Mouse (Mus musculus): ENCODE measurements around the gene Ak1.

The Ak1 gene

DNA sequence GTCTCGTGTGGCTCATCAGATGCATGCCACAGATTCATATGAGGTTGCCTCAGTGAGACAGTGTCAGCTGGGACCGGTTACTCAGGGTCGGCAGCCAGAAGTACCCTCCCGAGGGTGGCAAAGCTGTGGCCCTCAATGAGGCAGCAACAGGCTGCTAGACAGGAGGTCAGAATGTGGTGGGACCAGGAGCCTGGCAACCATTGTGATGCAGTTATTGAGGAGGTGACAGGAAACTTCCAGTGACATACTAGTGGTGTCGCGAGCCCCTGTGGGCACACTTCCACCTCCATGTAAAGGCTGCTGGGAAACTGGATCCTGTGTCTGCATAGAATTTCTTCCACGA is at the start of gene Ak1:
TSS of gene Ak1 (plus strand) at position 242 of the 343 bp plus-strand sequence.
- no peak for DNase-seq (ENCODE audit: low read depth)

DNA sequence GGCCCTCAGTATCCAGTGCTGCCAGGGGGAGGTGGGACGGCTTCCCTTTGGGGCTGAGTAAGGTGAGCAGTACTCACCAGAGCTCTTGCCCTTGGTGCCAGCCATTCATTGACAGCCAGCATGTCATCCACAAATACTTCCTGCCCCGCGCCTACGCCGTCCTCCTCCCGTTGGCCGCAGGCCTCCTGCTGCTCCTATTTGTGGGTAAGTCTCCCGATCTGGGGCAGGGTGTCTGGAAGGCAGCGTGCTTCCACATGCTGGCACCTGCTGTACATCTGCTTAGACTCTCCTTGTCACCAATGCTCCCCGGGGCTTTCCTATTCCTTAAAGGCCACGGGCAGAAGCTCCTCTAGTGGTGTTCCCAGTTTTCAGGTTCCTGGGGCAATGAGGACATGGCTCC is 49.4 kb upstream of the Ak1 start:
- no peak for DNase-seq (ENCODE audit: low read depth)

DNA sequence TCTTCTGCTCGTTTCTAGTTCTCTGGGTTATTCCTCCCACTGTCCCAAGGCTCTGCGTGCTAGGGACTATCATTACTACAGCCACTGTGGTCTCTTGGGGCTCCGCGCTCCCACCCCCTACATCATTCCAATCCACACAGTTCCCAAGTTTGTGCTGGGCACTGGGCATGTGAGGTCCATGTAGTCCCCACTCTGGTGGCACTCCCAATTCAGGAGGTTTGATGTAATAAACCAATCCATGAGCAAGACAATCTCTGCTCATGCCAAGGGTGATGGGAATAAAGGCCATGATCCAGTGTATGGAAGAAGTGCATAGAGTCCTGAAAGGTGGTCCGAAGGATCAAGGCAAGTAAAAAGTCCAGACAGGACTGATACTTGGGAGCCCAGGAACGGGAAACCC is 47.1 kb upstream of the Ak1 start, which contains the start of gene Pip5kl1:
TSS of gene Pip5kl1 (plus strand) at position 301 of the 400 bp plus-strand sequence.
- no peak for DNase-seq (ENCODE audit: low read depth)

DNA sequence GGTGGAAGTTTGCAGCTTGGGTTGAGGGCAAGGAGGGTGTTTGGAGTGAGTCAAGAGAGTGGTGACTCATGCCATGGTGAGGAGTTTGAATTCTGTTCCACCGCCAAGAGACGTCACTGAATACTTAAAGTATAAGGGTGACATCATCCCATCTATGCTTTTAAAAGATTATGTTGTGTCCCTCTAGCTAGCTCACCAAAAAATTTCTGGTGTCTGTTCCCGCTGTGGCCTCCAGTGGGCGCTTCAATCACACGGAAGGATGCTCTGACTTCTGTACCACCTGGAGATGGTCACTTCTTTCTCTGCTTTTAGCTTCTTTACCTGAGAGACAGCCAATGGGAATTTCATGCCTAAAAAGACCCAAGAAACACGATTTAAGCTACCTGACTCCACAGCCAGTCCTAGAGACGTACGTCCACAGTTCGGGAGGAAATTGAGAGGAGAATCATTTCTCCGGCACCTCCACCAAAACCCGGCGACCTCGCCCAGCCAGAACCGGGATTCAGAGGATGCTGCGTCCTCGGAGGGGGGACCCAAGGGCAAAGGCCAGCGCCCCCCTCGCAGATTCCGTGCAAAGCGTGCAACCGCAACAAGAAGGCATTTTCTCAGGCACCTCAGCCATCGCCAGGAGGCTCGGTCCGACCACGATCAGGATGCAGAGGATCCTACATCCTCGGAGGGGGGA is 46.5 kb upstream of the Ak1 start:
- no peak for DNase-seq (ENCODE audit: low read depth)

DNA sequence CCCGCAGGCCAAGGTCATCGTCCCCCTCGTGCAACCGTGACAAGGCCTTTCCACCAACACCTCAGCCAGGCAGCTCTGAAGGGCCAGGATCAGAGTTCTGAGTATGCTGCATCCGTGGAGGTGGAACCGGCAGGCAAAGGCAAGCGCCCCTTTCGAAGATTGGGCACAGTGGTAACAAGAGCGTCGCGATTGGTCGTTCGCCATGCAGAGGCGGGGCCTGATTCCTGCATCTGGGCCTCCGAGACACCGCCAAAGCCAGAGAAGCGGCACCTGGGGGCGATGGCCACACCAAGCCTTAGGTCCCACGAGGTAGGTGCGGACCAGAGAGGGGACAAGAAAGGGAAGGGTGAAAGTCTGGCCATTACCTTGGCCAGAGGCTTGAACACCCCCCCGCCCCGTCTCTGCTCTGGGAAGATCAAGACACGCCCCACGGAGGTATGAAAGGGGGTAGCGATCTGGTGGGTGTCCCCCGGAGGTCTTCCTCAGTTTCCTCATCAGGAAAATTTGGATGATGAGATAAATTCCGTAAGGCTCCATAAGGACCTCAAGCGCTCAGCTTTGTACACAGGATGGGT is 45.9 kb upstream of the Ak1 start, which contains the start of gene 9430097D07Rik:
TSS of gene 9430097D07Rik (minus strand) at position 99 of the 575 bp plus-strand sequence.
- no peak for DNase-seq (ENCODE audit: low read depth)

DNA sequence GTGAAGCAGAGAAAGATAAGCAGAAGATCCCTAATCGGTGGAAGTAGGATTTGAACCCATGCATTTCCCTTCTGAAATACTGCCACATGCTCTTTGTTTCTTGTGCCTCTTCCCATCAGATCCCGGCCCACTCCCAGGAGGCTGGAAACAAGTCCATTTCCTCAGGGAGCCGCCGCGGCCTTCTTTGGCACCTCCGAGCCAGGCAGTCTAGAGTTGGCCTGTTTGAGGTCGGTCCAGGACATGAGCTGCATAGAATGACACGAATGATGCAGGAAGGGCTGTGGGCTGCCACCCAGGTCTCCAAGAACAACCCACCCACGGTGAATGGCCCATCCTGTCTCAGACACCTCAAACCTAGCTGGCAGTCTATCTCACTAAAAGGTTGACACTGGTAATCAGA is 45.0 kb upstream of the Ak1 start:
- DNase-seq (ENCODE audit: low read depth), result no peak

DNA sequence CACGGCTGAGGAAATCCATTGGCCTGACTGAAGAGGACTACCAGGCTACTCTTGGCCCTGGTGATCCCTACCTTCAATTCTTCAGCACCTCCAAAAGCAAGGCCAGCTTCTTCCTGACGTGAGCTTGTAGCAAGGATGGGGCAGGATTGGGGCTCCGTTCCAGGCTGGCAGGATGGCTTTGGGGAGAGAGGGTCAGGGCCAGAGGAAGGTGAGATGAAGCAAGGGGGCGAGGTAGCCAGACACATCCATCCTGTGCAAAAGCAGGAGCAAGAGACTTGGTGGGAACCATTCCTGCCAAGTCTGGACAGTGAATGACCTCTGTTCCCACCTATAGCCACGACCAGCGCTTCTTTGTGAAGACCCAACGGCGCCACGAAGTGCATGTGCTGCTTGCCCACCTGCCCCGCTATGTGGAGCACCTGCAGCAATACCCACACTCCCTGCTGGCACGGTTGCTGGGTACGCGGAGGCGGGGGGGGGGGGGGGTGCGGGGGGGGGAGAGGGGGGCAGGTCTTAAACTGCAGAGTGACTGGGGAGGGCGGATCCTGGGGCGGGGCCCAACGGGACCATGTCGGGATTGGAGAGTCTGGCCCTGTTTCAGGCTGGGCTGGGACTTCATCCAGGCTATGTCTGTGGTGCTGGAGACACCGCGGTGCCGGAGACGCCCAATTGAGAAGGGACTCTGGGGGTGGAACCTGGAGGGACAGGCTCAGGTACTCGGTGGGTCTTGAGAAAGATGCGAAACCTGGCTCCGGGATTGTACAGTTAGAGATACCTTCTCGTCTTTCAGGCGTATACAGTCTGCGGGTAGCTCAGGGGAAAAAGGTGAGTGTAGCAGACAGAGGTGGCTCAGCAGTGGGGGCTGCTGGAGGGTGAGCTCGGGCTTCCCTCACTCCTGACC is 43.2 kb upstream of the Ak1 start:
- DNase-seq (ENCODE audit: low read depth), result no peak

DNA sequence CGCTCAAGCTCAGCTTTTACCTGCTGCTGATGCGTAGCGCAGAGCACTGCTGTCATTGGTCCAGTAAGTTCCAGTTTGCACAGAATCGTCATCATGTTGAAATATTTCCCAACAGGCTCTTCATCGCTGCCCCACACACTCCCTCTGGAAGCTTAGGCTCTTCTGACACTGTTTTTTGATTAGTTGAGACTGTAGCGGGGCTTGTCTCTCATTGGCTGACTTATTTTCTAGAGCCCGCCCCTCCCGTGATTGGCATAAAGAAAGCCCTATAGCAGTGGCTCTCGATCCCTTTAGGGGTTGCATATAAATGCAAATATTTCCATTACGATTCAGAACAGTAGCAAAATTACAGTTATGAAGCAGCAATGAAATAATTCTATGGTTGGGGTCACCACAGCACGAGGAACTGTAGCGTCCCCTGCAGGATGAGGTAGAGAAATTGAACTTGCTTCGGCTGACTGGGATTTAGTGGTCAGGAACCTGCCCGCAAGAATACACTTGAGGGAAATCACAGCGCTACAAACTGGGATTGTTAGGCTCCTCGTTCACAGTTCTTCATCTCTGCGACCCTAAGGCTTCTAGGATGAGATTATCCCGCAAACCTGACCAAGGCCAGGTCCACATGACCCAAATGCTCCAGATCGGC is 40.0 kb upstream of the Ak1 start:
- DNase-seq (ENCODE audit: low read depth), result no peak

DNA sequence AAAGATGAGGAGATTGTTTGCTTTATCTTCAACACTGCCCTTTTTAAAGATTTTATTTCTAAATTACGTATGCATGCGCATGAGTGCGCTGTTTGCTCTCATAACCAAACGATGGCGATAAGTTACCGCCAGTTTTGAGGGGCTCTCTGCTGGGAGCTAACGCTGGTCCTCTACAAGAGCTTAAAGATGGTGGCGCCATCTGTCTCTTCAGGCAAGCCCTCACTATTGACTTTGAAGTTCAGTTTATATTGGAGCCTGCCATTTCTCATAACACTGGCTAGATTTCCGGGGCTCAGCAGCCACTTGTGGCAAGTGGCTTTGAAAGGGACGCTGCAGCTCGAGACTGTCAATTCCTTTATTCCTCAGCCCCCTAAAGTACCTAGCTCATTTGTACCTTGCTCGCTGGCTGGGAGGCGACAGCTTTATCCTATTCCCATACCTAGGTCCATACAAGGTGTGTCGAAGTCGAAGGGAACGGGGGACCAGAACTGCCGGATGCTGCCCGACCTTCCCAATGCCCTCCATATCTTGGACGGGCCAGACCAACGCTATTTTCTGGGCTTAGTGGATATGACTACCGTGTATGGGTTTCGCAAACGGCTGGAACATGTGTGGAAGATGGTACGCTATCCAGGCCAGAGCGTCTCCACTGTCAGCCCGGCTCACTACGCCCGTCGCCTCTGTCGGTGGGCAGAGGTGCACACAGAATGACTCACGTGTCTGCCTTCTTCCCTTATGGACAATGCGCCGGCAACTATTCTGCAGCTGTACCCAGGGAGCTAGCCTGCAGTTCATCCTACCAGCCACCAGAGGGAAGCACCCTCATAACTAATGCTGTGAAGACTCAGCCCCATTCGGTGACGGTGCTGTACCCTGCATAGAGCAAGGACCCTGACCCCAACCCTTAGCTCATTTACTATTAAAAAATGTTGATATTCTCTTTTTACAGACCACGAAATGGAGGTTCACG is 38.4 kb upstream of the Ak1 start:
- no peak for DNase-seq (ENCODE audit: low read depth)

DNA sequence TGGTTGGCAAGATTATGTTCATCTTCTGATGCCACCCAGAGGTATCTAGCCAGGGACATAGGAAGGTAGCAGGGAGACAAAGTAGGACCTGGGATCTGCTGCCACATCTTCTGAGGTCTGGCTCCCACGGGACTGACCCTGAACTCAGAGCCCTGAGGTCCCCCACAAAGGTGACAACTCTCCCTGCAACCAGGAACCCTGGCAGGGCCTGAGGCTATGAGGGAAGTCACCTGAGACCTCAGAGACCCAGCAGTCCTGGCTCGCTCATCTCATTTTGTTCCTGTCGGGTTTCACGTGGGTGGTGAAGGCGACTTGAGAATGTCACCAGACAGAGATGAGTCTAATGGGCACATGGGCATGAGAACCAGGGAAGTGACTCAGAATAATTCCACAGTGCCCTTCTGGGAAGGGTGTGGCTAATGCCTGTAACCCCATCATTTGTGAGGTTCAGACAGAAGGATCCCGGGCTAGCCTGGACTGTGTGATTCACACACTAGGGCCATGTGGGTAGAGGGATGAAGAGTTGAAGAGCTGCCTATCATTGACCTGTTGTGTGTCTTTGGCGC is 36.3 kb upstream of the Ak1 start:
- DNase-seq (ENCODE audit: low read depth), result no peak

DNA sequence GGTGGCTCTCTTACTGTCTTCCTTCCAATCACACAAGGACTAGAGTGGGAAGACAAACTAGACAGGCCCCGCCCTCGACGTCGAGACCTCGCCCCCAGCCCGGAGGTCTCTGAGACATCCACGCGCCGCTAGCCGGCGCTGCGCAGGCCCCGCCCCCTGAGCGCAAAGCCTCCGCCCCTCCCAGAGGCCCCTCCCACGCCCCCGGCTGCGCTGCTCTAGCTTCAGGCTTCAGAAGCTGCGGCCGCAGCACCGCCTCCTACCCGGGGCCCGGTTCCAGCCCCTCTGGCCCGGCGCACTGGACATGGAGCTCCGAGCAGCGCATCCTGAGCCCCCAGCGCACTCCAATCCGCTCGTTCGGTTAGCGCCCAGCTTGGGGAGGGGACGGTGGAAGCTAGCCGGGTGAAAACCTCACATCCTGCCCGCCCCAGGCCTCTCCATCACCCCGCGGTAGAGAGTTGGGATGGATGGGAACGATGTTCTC is 34.6 kb upstream of the Ak1 start, which contains the start of gene St6galnac4:
TSS of gene St6galnac4 (plus strand) at position 225 of the 481 bp plus-strand sequence.
- peak; percentile 86 for DNase-seq (ENCODE audit: low read depth)

DNA sequence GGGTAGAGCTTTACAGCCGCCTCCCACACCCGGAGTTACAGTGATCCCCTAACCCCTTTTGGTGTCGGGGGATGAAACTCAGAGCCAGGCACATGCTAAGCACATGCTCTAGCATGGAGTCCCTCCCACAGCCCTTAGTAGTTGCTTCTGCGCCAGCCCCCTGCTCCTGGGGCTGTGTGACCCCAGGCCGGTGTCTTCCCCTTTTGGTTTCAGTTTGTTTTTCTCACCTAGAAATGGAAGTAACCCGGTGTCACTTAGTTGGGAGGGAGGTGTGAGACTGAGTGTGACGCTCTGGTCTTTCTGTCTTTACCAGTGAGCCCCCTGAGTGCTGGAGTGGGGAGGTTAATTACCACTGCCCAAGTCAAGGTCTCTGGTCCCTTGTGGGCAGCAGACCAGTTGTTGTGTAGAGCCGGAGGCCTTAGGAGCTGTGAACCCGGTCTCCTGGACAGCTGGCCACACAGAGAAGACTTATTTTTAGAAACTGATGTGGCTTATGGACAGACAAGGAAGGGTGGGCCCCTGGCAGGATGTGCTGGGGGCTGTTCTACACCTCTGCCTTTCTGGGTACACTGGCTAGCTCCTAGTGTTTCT is 33.7 kb upstream of the Ak1 start:
- no peak for DNase-seq (ENCODE audit: low read depth)

DNA sequence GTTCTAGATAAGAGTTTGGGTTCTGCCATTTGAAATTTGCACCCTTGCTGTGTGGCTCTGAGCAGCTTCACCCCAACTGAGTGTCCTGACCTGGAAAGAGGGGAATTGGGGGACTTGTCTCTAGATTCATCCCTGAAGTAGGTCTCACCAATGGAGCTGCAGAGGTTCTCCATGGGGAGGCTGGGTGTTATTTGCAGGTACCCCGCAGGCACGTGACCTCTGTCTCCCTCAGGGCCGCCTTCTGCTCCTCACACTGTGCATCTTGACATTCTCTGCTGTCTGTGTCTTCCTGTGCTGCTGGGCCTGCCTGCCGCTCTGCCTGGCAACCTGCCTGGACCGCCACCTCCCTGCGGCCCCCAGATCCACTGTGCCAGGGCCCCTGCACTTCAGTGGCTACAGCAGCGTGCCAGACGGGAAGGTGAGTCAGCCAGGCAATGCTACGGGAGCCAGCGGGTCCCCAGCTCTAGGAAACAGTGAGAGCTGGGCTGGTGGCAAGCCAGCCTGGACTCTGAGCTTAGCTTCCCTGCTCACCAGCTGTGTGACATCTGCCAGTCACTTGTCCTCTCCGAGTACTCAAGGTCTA is 32.3 kb upstream of the Ak1 start:
- DNase-seq (ENCODE audit: low read depth), result no peak

DNA sequence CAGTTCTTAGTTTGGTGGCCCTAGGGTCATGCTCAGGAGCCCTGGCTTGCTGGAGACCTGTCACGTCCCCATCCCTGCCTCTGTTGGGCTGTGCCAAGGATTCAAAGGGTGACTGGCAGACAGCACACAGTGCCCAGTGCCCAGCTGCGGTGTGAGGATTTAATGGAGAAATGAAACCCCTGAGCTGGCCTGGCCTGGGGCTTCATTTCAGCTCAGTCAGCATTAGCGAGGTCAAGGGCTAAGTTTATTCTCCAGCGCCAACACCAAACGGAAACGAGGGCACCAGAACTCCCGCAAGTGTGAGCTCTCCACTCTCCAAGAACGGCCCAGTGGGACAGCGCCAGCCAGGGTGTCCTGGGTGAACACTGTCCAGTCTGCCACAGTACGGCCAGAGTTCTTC is 31.3 kb upstream of the Ak1 start:
- no peak for DNase-seq (ENCODE audit: low read depth)

DNA sequence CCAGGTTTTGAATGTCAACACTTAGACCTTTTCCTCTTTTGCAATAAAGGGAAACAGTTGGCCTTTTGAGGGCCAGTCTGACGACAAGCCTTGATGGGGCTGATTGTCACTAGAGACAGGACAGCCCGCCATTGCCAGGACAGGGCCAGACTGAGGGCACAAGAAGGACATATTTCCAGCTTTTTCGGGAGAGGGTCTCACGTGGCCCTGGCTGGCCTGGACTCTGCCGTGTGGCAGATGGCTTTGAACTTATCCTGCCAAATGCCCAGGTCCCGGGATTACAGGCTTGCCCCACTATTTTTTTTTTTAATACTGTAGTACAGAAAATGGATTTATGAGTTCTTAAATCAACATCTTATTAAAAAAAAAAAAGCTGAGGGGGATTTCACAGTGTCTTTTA is 30.3 kb upstream of the Ak1 start:
- no peak for DNase-seq (ENCODE audit: low read depth)

DNA sequence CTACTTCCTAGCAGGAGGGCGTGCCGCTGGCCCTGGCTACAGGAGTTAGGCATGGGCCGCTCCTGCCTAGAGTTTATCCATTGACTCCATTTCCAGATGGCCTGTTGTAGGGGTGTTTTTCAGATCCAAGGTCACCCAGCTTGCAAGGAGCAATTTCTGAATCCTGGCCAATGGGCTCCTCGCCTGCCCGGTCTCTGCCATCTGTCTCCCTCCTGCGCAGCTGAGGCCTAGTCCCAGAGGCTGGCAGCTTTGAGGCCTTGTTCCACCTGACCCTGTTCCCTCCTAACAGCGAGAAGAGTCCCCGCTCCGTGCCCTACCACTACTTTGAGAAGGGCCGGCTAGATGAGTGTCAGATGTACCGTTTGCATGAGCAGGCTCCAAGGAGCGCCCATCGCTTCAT is 24.8 kb upstream of the Ak1 start:
- no peak for DNase-seq (ENCODE audit: low read depth)

DNA sequence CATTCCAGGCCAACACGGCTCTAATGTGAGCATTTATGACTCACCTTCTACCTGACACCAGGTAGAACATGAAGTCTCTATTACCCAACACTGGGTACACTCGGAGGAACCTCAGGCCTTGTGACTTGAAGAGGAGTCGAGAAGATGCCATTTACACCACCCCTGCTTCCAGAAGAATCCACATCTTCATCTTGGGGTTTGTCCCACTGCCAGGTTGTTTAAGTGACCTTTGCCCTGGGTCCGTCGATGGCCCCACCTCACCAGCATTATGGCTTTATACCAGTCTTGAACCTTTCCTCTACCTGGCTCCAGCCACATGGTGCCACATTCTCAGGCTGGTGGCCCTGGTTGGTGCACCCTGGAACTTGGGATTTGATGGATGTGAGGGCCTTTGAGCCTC is 24.3 kb upstream of the Ak1 start:
- DNase-seq (ENCODE audit: low read depth), result no peak

DNA sequence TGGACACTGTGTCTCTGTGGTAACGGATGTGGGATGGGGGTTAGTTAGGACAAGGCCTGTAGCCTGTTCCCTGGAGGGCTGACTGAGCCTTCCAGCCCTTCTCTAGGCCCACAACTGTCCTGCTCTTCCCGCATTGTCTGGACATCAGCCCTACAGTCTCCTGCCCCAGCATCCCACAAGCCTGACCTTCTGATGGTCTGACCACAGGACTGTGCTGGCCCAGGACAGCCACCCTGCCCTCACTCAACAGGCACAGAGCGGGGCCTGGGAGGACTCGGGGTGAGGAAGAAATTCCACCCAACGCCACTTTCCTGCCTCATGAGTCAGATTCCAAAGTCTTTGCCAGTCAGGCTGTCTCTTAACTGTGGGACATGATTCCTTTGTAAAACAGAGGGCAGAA is 23.9 kb upstream of the Ak1 start:
- DNase-seq (ENCODE audit: low read depth), result no peak

DNA sequence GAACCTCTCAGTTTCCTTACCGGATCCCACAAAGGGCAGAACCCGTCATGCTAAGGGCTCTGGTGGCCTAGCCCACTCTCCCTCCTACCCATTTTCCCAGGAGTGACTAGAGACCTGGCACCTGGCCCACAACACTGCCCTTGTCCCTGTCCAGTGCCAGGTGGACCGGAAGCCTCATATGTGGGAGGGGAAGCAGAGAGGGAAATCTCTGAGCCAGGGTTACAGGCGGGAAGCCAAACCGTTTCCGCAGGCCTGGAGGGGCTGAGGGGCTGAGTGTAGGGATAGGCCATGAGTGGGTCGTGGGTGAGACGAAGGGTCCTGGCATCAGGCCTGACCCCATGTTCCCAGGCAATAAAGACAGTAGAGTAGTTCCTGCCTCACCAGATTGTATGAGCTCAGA is 23.1 kb upstream of the Ak1 start:
- no peak for DNase-seq (ENCODE audit: low read depth)

DNA sequence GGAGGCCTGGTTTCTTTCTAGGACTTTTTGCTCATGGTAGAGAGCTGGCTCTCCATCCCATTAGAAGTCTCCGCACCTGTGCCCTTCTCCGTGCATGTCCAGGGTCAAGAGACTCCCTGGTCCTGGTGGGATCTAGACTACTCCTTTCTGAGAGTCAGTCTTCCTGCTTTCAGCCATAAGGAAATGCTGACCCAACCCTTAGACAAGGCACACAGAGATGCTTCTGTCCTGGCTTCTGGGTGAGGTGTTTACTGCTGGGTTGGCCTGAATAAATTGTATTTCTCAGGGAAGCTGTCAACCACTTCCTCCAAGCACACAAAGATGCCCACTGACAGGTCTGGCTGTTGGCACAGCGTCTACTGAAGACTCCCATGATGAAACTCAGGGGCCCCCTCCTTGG is 22.1 kb upstream of the Ak1 start, which contains the start of gene St6galnac6:
TSS of gene St6galnac6 (plus strand) at position 301 of the 400 bp plus-strand sequence.
- no peak for DNase-seq (ENCODE audit: low read depth)

Measured in fibroblast of lung, adult 2 months (primary cell).